Mouse (Mus musculus) bone marrow, adult 2 months (tissue): Measurements from ENCODE around the gene Ndufc2.

ENCODE experiments used
- CTCF ChIP-seq: fragments of 200-500 bp; IDR thresholded peaks from 2 replicates; pipeline ENCODE4 v1.5.1; 2011; ENCODE audit warnings: low read length, control low read depth; ENCODE audit not compliant: control insufficient read depth, insufficient read depth
- POLR2A ChIP-seq: fragments of 200-500 bp; IDR thresholded peaks from 2 replicates; pipeline ENCODE4 v1.6.1; 2011; ENCODE audit warnings: low read depth, mild to moderate bottlenecking, control low read depth, low read length, borderline replicate concordance; ENCODE audit not compliant: control insufficient read depth

DNA sequence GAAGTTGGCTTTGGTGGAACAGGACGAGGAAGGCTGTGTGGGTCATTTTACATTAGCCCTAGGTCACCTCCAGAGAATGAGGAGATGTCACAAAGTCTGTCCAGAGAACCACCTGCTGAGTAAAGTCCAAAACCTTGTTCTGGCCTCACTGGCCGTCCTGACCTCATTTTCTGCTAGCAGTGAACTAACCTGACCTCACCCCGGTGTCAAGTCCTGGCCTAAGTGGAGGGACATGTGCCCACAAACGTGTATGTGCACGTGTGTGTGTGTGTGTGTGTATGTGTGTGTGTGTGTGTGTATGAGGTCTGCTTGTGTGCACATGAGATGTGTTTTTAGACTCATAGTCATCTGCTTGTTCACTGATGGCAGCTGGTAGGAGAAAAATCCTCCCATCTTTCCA, 24.0 kb downstream of the Ndufc2 start:
- TF ChIP-seq CTCF = no peak
- no peak for TF ChIP-seq POLR2A
